Mouse (Mus musculus) hematopoietic stem cell, adult 5-6 weeks (primary cell): ENCODE results near the gene Rpl38. TPM values are rescaled to one million over a fixed set of nuclear protein-coding genes. Genes with fewer than 3 reads are reported as not detected.

ENCODE experiments used
- ATAC-seq, 2 experiments: fragments of 125-278 bp in 1 of 2; replicated peaks in 1 of 2; 2 replicates each; pipeline ENCODE4 v1.8.0; 2016 to 2017; ENCODE audit warnings: inconsistent platforms in 2 of 2, mild to moderate bottlenecking in 2 of 2, moderate number of reproducible peaks in 2 of 2, low read depth in 1 of 2, moderate TSS enrichment in 1 of 2; ENCODE audit not compliant: low FRiP score in 2 of 2, poor library complexity in 2 of 2, severe bottlenecking in 2 of 2, insufficient read depth in 1 of 2, low TSS enrichment in 1 of 2
- total RNA-seq: library from RNA; stranded (forward); fragments of 172-1452, 232-1000 nt; gene quantifications from 2 replicates; pipeline ENCODE4 v1.2.3, GENCODE M21; 2017

The Rpl38 gene
- total RNA-seq, 1 experiment from 2014 or later, result 3,720 TPM

DNA sequence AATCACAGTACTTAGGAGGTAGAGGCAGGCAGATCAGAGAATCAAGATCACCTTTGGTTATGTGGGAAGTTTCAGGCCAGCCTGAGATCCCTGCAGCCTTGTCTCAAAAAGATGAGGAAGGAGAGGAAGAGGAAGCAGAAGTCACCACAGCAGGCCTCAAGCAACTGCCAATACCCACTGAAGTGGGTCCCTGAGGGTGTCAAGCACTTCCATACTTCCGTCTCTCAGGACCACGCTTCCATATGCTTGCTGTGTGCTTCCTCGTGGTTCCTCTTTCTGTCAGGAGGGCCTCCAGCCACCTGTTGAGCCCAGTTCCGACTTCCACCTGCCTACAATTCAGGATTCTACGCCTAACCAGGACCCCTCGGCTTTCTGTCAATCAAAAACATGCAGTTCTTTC lies 14.7 kb upstream of the Rpl38 start:
- peak; percentile 33 to 49; a peak in 3 of 4 replicates for ATAC-seq

DNA sequence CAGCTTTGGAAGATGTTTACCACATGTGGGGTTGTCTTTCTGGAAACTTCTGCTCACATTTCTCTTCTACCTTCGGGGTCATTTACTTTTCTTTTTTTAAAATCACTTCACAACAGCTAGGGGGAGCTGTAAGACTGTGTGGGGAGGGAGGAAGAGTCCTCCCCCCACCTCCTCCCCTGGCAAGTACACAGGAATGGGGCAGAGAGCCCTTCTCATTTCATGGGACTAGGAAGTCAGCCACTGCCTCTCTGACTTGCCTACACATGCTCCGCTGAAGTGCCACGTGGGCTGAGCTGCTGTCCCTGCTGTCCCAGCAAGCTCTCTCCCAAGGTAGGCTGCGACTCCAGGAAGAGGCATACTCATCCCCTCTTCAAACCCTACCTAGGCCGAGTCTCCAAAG lies 13.8 kb upstream of the Rpl38 start:
- ATAC-seq, result no peak

DNA sequence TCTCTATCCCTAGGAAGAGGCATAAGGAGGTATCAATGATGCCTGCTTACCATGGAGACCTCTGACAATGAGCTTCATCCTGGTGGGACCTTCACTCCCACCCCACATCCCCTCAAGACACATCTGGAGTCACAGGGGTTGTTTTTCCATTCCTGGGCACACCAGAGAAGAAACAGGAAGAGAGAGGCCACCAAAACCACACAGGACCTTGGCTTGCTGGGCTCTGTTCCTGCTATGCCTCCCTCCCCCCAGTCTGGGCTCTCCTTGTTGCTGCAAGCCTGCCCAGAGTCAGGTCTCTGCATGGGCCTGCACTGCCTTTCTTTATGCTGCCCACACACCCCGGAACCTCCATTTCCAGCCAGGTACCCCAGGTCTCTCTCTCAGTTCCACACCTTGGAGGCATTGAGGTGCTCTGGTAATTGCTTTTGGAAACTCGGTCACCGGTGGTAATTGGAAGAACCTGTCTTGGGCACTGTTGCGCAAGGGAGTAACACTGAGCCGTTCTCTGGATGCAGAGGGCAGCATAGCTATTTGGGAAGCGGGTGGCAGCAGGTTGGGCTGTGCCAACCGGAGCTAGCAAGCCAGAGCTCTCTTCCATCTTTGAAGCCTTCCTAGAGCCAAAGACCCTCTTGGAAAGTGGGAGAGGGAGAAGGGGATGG lies 12.8 kb upstream of the Rpl38 start:
- peak; percentile 57 to 60; a peak in 3 of 4 replicates for ATAC-seq

DNA sequence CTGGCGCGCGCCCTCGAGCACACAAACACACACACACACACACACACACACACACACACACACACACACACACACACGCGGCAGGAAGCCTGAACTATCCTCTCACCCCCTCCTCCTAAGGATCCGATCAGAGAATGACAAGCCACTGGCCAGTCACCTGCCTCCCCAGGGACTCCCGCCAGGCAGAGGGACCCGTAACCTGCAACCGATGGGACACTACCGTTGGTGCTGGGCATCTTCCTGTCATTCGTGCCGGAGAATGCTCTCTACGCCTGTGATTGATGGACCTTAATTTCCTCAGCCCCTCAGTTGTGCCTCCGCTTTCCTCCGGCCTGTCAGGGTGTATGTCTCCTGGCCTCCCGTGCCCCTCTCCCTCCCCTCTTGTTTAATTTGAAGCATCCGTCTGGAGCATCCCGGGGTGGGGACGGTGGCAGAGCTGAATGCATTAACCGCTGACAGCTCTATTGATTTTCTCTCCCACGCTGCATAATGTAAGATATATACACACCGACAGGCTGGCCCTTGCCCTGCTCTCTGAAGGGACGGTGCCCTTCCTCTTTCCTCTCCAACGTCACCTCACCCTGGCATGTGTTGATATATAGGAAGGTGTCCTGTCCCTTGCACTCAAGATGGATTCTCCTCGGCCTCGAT lies 11.2 kb upstream of the Rpl38 start:
- no peak for ATAC-seq

DNA sequence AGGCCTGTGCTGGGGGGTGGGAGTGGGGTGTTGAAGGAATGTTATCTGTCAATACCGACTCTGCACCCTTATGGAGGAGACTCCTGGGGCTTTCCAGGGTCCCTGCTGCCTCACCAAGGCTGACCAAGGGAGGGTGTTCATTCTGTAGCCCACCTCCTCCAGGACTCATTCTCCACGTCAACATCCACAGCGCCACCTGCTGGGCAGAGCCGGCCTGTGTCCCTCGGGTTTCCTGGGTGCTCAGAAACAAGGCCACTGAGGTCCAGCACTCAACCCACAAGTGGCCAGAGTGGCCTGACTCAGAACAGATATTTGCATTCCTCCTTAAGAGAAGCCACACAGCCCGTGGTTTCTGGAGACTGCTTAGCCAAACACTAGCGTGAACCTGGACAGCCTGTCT lies 10.6 kb upstream of the Rpl38 start:
- ATAC-seq, result no peak

DNA sequence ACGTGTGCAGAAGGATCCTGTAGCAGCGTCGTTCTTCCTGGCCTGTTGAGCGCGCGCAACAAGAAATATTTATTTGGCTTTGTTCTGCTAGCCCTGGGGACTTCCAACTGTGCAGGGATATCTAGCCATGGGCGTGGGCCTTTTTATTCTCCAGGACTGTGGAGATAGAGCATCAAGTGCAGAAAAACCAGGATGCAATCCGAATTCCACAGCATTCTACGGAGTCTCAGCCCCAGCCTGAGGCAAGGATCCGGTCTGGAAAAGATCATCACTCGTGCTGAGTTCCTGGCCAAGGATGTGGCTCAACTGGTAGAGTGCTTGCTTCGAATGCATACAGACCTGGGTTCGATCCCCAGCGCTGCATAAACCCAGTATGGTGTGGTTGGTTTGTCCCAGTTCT lies 6.2 kb upstream of the Rpl38 start:
- ATAC-seq, result no peak

DNA sequence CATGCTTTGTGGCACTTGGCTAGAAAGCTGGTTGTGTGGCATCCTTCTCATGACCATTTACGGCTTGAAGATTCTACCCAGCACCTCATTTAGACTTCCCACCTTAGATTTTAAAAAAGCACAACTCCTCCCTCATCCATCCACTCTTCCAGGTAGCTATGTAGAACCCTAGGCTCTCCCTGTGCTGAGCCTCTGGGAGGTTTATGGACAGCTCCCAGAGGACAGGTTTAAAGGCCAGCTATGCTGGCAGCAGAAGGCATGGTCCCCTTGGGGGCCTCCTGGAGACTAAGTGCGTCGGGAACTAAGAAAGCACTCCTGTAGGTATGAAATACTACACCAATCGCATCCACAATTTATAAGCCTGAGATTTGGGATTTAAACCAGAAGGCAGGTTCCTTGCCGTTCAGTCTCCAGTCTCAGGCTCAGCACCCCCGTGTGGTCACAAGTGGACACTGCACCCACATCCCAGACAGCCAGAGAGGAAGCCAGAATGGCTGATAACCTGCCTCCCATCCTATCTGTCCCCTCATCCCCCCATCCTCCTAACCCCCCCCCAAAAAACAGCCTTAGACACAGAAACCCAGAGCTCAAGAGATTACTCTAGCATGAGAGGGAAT lies 5.5 kb upstream of the Rpl38 start:
- peak; percentile 74 to 83 for ATAC-seq

DNA sequence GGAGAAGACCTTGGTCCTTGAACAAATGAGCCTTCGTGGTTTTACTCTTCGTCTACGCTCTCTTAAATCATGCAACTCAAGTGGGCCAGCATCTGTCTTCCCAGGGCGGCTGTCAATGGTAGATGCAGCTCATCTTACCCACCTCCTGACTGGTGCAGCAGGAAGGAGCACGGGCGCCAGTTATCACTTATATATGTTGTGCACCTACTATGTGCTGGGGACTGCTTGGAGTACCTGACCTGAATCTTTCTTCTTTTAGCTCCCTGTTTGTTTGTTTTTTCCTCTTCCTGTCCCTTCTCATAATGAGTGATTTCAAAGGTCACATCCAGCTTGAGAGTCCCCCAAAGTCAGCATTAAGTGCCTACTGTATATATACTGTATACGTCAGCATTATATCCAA lies 4.2 kb upstream of the Rpl38 start:
- ATAC-seq, result no peak

DNA sequence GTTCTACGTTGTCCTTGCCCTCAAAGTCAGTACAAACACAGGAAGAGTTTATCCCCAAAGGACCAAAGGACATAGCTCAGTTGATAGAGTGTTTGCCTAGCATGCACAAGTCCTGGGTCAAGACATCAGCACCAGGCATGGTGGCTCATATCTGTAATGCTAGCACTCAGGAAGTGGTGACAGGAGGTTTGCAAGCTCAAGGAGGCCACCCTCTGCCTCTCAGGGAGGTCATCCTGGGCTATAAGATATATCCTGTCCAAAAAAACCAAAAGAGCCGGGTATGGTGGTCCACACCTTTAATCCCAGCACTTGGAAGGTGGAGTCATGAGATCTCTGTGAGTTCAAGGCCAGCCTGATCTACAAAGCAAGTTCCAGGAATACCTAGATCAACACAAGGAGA lies 2.9 kb upstream of the Rpl38 start:
- ATAC-seq, result no peak

DNA sequence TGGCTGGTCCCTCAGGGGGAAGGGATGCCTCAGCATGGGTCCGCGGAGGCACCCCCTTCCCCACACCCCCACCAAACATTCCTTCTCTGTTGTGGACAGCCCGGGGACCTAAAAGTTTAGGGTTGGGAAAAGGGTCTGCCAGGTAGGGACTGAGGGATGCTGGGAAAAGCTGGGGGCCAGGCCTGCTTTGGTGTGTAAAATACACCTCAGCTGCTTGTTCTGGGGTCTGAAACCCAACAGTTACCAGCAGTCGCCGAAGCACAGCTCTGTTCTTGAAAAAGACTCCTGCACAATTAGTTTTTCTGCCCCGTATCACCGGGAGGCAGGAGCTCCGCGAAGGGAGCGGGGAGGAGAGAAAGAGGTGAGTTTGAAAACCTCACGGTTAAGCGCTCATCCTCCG lies 1.5 kb upstream of the Rpl38 start:
- ATAC-seq, result no peak

DNA sequence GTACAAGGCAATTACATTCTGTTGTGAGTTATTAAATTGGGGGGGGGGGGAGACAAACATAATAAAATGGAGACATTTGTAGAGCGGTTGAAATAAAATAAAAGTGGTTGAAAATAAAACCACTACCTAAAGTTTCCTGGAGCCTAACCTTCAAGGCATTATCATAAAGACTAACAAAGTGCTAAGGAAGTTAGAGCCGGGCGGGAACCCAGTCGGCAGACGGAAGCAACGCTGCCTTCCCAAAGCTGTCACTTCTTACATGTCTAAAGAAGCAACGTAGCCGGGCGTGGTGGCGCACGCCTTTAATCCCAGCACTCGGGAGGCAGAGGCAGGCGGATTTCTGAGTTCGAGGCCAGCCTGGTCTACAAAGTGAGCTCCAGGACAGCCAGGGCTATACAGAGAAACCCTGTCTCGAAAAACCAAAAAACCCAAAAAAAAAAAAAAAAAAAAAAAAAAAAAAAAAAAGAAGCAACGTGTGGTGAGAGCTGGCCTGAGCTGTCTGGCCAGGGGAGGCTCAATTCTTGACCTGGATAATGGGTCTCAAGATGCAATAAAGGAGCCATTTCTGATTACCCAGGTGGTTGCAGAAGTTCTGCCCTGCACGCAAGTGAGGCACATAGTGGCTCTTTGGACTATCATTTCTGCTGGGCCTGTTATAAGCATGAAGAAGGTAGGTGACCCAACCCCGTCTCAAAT lies 940 bp upstream of the Rpl38 start:
- no peak for ATAC-seq

DNA sequence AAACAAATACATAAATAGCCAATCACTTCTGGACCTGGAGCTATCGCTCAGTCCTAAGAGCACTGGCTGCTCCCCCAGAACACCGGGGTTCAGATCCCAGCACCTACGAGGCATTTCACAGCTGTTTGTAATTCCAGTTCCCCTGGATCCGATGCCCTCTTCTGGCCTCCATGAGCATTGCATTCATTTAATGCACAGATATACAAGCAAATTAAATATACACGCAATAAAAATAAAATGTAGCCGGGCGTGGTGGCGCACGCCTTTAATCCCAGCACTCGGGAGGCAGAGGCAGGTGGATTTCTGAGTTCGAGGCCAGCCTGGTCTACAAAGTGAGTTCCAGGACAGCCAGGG lies 415 bp upstream of the Rpl38 start:
- ATAC-seq, result 0 out of 4 replicates have a peak, but pooled peaks of 1 of the 2 experiments have one; percentile 28

DNA sequence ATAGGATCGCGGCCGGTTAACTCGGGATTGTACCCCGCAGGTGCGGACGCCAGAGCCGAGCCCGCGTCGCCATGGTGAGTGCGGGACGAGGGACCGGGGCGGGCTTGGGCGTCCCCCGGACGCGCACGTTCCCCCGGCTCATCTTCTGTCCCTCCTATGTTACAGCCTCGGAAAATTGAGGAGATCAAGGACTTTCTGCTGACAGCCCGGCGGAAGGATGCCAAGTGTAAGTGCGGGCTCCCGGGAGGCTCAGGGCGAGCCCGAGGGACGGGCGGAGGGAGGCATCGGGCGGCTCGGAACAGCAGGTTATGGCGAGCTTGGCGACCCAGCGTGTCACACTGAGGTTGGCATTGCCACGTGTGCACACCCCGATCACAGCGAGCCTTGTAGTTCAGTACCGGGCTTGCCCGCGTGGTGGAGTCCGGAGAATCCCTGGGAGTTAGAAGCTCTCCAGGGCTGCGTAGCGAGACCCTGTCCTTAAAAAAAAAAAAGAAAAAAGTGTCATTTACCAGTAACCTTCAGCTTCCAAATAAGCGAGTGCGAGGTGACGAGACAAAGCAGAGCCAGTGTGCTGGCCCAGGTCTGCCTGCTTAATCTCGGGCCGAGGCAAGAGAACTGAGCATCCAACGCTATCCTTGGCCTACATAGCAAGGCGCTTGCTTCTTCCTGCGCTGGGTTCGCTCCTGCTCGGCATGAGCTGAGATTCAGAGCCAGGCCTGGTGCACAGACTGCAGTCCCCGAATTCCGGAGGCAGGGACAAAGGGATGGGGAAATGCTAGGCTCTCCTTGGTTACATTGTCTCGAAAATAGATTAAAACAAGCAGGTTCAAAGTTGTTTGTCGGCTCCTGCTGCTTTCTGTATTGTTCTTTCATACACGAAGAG lies 658 bp downstream of the Rpl38 start:
- ATAC-seq, result peak; percentile 68 to 78

DNA sequence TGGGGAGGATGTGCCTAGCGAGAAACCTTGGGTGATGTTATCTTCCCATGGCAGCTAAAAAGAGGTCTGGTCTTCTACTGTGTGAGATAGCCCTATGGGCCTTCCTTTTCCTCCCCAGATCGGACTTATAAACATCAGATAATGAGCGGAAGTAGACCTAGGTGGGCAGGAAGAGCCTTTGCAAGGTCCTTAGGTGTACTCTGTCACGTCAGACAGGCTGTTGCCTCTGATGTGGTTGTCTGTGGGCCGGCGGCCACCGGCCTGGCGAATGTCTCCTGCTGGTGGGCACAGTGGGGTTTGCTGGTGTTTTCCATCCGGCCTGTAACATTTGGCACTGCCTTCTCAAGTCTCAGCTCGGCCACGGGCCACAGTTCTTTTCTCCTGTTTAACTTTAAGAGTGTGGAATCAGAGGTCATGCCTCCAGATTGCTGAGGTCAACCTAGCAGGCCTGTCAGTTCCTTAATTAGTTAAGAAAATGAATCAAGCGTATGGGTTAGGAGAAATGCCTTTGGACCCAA lies 1.4 kb downstream of the Rpl38 start:
- ATAC-seq, result no peak

DNA sequence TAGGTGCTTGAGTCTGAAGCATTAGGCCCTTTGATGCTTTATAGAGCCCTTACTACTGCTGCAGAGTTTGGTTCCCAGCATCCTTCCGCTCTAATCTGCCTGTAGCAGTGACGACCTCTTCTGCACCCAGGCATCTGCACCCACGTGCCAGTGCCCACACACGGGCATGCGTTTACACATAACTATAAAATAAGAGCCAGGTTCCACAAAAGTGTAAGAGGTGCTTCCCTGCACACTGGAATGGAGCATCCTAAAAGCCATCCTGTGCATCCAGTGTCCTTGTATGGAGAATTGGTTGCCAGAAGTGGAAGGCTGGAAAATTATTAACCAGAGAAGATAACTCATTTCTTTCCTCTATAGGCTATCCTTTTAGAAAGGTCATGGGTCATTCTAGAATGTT lies 2.8 kb downstream of the Rpl38 start:
- no peak for ATAC-seq

DNA sequence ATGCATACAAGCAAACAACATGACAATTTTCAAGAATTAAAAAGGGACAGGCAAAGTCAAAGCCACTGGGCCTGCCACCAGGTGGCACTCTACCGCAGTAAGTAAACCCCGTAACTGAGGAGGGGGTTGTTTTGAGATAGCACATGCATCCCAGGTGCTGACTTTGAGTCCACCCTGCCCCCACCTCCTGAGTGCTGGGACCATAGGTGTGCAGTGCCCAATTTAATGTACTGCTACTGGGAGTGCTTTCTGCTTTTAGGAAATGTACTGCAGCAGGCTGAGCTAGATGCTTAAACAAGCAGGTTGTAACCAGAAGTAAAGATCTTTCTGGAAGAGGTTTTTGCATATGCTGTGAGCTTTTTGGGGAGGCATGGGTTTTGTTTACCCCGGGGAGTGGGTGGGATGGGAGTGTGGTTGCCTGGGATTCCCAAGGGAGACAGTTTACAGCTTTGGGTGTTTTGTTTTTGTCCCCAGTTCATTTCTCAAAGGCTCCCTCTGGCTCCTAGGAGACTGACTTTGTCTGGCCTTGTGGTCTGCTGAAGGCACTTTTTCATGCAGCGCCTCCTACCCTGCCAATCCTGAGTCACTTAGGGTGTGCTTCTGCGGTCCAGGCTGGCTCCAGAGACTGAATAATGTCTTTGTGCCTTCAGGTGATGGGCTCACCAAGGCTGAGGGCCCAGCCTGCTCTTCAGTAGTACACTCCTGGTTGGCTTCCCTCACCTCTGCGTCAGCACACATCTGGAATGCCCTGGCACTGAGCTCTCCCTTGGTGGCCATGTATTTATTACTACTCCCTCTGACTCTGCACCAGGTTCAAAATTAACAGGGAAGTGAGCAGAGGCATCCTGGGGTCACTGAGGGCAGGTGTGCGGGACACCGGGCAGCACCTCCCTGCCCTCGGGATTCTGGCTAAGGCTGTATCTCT lies 4.7 kb downstream of the Rpl38 start:
- no peak for ATAC-seq
